Mouse (Mus musculus) cortical plate, adult 2 months (tissue): ENCODE data around the gene Olfr464. TPM values are rescaled to one million over a fixed set of nuclear protein-coding genes. Genes with fewer than 3 reads are reported as not detected.
A peak's percentile ranks its signal among the peaks of the same experiment; 100 is the strongest.

Experiments used
- H3K27ac ChIP-seq: fragments of 200-500 bp; 2 replicates; pipeline ENCODE4 v1.5.1; 2012; ENCODE audit warnings: low read length, control low read depth, inconsistent platforms; ENCODE audit not compliant: insufficient read depth
- H3K4me1 ChIP-seq: fragments of 200-500 bp; 2 replicates; pipeline ENCODE4 v1.6.1; 2011; ENCODE audit warnings: low read length; ENCODE audit not compliant: control insufficient read depth, insufficient read depth
- H3K4me3 ChIP-seq: fragments of 200-500 bp; 2 replicates; pipeline ENCODE4 v1.5.1; 2011; ENCODE audit warnings: mild to moderate bottlenecking, low read length, control low read depth; ENCODE audit not compliant: insufficient read depth
- CTCF ChIP-seq: fragments of 200-500 bp; IDR thresholded peaks from 2 replicates; pipeline ENCODE4 v1.5.1; 2011; ENCODE audit warnings: mild to moderate bottlenecking, control low read depth, low read length; ENCODE audit not compliant: insufficient read depth; ENCODE audit errors: extremely low read depth
- POLR2A ChIP-seq: fragments of 200-500 bp; IDR thresholded peaks from 2 replicates; pipeline ENCODE4 v1.6.1; 2011; ENCODE audit warnings: mild to moderate bottlenecking, low read length, control low read depth; ENCODE audit not compliant: insufficient read depth; ENCODE audit errors: extremely low read depth
- polyA plus RNA-seq: library from polyadenylated mRNA; depleted of rRNA; stranded (reverse); fragments of >200 nt; gene quantifications from 2 replicates; pipeline ENCODE4 v1.2.3, GENCODE M21; 2012

Gene Olfr464
- polyA plus RNA-seq, 1 experiment: 2.1 TPM

GRCm38 (mm10) chr11:87920301-87920700, 466 bp downstream of the Olfr464 start:
- Histone ChIP-seq H3K27ac (peak overlapping the region; percentile 67; the same call in 1 of the 2 replicates), H3K4me1 (peaks cover 4% of the 10 kb centered on the region; the same call in 1 of the 2 replicates), H3K4me3 (no peak overlapping the region)
- no peak for TF ChIP-seq CTCF
- TF ChIP-seq POLR2A: no peak

GRCm38 (mm10) chr11:87916005-87916404, 4.8 kb downstream of the Olfr464 start:
- Histone ChIP-seq H3K4me3 (no peak overlapping the region), H3K27ac (no peak overlapping the region), H3K4me1 (peaks cover 4% of the 10 kb centered on the region; the same call in 1 of the 2 replicates)
- TF ChIP-seq CTCF (no peak), POLR2A (no peak)

GRCm38 (mm10) chr11:87904331-87904730, 16.4 kb downstream of the Olfr464 start:
- TF ChIP-seq CTCF (no peak), POLR2A (no peak)
- no peaks in the 10 kb centered on the region for H3K4me1 ChIP-seq
- no peak overlapping the region for H3K27ac ChIP-seq

GRCm38 (mm10) chr11:87897287-87897686, 23.5 kb downstream of the Olfr464 start, which contains the start of gene Olfr463:
TSS of gene Olfr463 (minus strand) at chr11:87897387.
- H3K4me3 ChIP-seq: no peak within 1 kb of the TSS
- H3K4me1 ChIP-seq: no peaks in the 10 kb centered on the region
- TF ChIP-seq CTCF (no peak), POLR2A (no peak)
- H3K27ac ChIP-seq: no peak within 1 kb of the TSS

More at GRCm38 (mm10) chr11:87904331-87904730, 16.4 kb downstream of the Olfr464 start:
- no peak overlapping the region for H3K4me3 ChIP-seq

GRCm38 (mm10) chr11:87892168-87892567, 28.6 kb downstream of the Olfr464 start, which contains the start of gene Olfr462:
TSS of gene Olfr462 (minus strand) at chr11:87892268.
- no peak within 1 kb of the TSS for H3K27ac ChIP-seq
- no peaks in the 10 kb centered on the region for H3K4me1 ChIP-seq

DNA sequence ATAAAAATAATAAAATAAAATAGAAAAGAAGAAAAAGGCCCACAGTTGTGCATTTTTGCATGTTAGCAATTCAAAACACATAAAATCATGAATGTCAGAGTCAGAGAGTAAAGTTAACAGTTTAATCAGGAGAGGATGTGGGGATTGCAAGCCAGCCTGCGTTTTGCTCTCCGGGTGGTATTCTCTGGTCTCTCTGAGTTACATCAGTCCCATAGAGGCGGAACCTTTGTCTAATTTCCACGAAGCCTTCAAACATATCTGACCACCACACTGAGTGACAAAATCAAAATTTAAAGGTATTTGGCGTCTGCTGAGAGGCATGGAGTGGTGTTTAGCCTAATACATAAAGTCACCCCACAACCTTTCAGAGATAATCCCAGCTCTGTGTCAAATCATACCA, 35.9 kb downstream of the Olfr464 start:
- TF ChIP-seq POLR2A (no peak), CTCF (no peak)
- H3K4me1 ChIP-seq: no peaks in the 10 kb centered on the region
- no peak overlapping the region for H3K4me3 ChIP-seq
- H3K27ac ChIP-seq: no peak overlapping the region

More at GRCm38 (mm10) chr11:87892168-87892567, 28.6 kb downstream of the Olfr464 start, which contains the start of gene Olfr462:
- no peak within 1 kb of the TSS for H3K4me3 ChIP-seq
- TF ChIP-seq POLR2A (no peak), CTCF (no peak)

- TF ChIP-seq POLR2A (no peak), CTCF (peak; percentile 36; the same call in 1 of the 2 replicates)
- Histone ChIP-seq H3K4me3 (no peak overlapping the region), H3K4me1 (no peaks in the 10 kb centered on the region), H3K27ac (no peak overlapping the region)
These were observed 37.3 kb downstream of the Olfr464 start for GRCm38 (mm10) chr11:87883493-87883892.

DNA sequence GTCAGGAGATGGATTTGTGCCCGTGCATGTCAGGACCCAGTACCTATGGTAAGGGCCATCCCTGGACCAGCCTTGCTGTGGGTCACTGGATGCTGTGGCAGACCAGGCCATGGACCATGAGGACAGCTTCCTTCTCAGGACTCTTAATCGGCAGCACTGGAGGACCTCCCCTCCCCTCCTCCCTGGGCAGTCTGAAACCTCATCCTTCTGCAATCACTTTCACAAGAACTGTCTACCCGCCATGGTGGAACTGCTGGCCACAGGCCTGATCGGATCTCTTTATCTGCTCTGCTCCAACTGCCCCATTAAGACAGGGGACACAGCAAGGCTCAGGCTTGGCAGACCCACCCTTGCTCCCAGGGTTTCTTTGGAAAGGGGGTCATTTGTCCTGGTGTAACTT, 39.1 kb downstream of the Olfr464 start:
- no peak for TF ChIP-seq CTCF
- TF ChIP-seq POLR2A: no peak
- no peak overlapping the region for H3K4me3 ChIP-seq
- no peaks in the 10 kb centered on the region for H3K4me1 ChIP-seq

GRCm38 (mm10) chr11:87879826-87880225, 40.9 kb downstream of the Olfr464 start:
- no peak overlapping the region for H3K27ac ChIP-seq
- H3K4me3 ChIP-seq: no peak overlapping the region
- no peaks in the 10 kb centered on the region for H3K4me1 ChIP-seq
- TF ChIP-seq POLR2A (no peak), CTCF (no peak)

More for the DNA sequence above, 39.1 kb downstream of the Olfr464 start:
- H3K27ac ChIP-seq: no peak overlapping the region

DNA sequence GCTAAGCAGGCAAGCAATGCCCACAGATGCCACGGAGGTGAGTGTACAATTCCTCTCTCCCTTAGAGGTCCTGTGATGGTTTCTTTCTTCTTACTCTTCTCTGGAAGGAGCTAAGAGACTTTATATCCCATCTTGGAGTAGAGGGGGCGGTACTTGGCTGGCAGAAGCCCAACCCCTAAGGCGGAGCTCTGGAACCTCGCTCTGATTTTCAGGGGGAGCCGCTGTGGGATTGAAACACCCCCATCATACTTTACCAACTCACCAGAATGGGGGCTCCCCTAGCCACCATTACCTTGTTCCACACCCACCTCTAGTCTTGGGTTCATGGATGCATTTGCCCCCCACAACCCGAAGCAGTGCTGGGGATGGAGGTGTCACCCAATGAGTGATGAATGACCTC, 45.3 kb downstream of the Olfr464 start, which contains the start of gene Epx:
Epx (minus strand) TSS at position 101 of the 400 bp plus-strand sequence.
- no peak within 1 kb of the TSS for H3K4me3 ChIP-seq

DNA sequence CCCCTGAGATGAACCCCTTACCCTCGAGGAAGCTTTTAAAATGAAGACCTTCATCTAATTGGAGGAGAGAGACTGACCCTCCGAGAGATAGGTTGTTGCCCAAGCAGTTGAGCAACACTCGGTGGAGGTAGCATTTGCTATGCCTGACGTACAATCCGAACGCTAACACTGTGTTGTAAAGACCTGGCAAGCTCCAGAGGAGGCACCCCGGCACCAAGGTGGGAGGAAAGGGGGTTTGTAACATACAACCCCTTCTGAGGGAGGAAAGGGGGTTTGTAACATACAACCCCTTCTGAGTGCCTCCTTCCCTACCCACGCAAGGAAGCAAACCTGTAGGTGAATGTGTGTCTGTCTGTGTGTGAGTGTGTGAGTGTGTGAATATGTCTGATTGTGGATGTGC, 49.0 kb downstream of the Olfr464 start:
- H3K4me3 ChIP-seq: no peak overlapping the region
- no peak overlapping the region for H3K27ac ChIP-seq
- TF ChIP-seq POLR2A (no peak), CTCF (no peak)
- no peaks in the 10 kb centered on the region for H3K4me1 ChIP-seq

More for the DNA sequence above, 45.3 kb downstream of the Olfr464 start, which contains the start of gene Epx:
- TF ChIP-seq CTCF: no peak
- TF ChIP-seq POLR2A: no peak
- Histone ChIP-seq H3K27ac (no peak within 1 kb of the TSS), H3K4me1 (no peaks in the 10 kb centered on the region)
